Mouse (Mus musculus) fat pad, adult 2 months (tissue): Measurements from ENCODE around the gene Hapln2.

ENCODE experiments used
- DNase-seq: peaks from one replicate; pipeline ENCODE4 v3.0.0-alpha.2; 2011; ENCODE audit warnings: low read depth, low spot score; ENCODE audit errors: extremely low read depth

The Hapln2 gene

DNA sequence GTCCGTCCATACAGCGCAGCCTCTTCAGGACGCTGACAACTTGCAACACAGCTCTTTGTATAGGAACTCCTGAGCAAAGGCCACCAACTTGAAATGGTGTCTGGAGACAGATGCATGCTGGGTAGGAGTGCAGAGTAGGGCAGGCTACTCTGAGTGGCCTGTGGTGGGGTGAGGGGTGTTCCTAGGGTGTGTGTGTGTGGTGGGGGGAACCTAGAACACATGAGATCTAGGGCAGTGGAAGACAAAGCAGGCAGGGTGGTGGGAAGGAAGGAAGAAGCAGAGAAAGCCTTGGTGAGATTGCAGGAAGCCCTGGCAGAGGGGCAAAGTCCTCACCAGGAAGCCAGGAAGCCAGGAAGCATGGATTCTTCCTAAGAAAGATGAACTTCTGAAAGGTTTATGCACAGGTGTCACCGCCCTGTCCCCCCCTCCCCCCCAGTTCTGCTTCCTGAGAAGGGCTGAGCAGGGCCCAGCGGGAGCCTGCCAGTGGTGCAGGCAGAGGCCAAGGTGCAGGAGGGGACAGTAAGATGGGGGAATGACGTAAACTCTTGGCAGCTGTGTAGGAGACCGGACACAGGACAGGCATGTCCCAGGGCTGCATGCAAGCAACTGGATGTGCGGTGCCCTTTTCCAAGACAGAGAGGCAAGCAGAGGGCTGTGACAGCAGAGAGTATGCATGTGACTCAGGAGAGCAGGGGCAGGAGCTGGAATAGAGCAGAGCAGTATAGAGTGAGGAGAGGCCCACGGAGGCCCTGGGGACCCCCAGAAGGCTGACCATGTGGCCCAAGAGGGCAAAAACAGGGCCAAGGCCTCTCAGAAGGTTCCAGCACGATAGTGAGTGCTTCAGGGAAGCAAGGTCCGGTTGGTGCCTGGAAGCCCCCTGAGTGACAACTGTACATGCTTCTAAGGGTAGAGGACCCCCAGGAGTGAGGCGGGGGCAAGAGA, 45.2 kb downstream of the Hapln2 start:
- DNase-seq: no peak

GRCm38 (mm10) chr3:87981214-87981760, 46.1 kb downstream of the Hapln2 start:
- DNase-seq: no peak

- DNase-seq: no peak
These were observed 46.7 kb downstream of the Hapln2 start for GRCm38 (mm10) chr3:87980728-87981127.

DNA sequence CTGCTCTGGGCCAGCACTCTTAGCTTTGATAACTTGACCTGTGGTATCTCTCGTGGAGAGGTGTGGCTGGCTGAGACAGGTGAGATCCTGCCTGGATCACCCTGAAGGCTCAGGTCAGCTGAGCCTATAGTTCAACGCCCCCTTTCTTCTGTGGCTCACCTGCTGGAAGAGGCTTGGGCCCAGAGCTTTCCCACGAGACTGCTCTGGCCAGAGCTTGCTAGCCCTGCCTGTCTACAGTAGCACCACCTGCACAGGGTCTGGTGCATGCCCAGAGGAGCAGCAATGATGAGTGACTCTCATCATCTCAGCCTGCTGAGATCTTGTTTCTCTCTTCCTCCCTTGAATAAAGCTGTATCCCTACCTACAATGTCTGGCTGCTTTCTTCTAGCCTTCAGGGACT, 47.3 kb downstream of the Hapln2 start:
- no peak for DNase-seq

DNA sequence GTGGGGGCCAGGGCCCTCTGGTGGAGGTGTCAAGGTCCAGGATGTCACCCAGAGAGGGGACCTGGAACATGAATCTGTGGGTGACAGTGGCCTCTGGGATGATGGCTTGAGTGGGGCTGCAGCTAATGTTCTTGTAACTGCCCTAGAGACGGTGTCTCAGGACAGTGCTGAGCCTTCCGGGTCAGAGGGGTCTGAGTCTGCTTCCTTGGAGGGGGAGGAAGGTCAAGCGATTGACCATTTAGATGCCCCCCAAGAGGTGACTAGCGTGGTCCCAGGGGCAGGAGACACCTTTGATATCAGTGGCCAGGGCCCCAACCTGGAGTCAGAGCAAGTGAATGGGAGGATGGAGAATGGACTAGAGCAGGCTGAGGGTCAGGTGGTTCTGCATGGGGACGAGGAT, 47.9 kb downstream of the Hapln2 start:
- DNase-seq: no peak

- DNase-seq: no peak
These were observed 52.9 kb downstream of the Hapln2 start for GRCm38 (mm10) chr3:87974381-87974987.

DNA sequence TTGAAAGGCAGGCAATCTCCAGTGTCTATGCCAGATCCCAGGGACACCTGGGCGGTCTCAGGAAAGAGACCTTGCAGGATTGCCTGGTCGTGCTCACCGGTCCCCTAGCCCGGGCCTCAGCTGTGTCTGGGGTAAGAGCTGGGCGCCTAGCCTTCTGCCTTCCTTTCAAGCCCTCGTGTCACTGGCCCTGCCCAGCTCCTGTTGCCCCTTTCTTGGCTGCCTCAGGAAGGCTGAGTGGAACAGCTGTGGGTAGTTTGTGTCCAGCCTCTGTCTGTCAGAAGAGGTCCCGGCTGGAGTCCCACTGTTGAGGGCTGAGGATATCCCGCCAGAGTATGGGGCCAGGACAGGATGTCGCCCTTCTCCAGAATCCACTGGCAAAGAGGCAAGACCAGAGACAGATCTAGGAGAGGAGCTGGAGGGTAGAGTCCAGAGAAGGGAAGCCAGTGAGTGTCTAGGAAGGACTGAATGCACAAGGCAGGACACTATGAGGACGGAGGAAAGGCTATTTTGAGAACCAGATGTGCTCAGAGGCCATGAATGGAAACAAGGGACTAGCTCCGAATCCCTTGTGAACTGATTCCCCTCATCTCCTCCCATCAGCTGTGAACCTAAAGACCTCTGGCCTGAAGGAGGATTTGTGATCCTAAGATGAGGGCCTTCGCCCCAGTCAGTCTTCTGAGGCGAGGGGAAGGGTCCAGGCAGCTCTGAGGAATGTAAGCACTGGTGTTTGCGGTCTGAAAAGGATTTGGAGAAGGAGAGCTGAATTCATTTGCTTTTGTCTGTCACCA, 53.6 kb downstream of the Hapln2 start:
- DNase-seq: no peak

GRCm38 (mm10) chr3:87972776-87973175, 54.6 kb downstream of the Hapln2 start:
- no peak for DNase-seq

DNA sequence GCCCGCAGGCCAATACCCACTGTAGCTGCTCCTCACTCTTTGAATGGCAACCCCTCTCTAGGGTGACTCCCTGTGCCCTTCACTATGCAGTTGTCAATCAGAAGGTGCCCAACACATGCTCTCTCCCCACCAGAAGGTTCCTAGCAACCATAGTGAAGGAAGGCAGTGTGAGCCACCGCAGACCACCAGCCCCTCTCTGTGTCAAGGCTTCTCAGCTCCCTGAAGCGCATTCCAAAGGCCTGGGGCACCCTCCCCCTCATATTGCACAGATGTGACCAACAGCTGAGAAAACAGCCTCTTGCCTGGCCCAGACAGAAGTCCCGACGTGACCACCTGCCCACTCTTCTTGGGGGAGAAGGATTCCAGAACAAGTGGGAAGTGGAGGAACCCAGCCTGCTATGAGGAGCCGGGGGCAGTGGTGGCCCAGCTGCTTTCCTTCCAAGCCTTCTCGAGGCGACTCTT, 55.1 kb downstream of the Hapln2 start:
- no peak for DNase-seq
